Mouse (Mus musculus) intestine, postnatal 0 days (tissue): ENCODE measurements around the gene Kirrel2. TPM values are rescaled to one million over a fixed set of nuclear protein-coding genes. Genes with fewer than 3 reads are reported as not detected.

Source experiments
- ATAC-seq: fragments of 200-750 bp; cut with Nextera tagmentation; 2 replicates; pipeline ENCODE4 v1.8.0; 2017; ENCODE audit warnings: mild to moderate bottlenecking, moderate TSS enrichment, moderate library complexity
- H3K27ac ChIP-seq: fragments of 300-500 bp; sonication (generic); 2 replicates; pipeline ENCODE4 v1.5.1; 2014; ENCODE audit warnings: mild to moderate bottlenecking, low read depth, low read length, moderate library complexity
- H3K27me3 ChIP-seq: fragments of 300-500 bp; sonication (generic); replicated peaks from 2 replicates; pipeline ENCODE4 v1.6.1; 2014; ENCODE audit warnings: low read length, mixed read lengths; ENCODE audit not compliant: control insufficient read depth, insufficient read depth
- H3K36me3 ChIP-seq: fragments of 300-500 bp; sonication (generic); 2 replicates; pipeline ENCODE4 v1.6.1; 2014; ENCODE audit warnings: mild to moderate bottlenecking, moderate library complexity; ENCODE audit not compliant: control insufficient read depth, insufficient read depth
- H3K4me1 ChIP-seq: fragments of 300-500 bp; sonication (generic); replicated peaks from 2 replicates; pipeline ENCODE4 v1.6.1; 2014; ENCODE audit warnings: antibody characterized with exemption, low read length, mixed read lengths; ENCODE audit not compliant: control insufficient read depth, insufficient read depth
- H3K4me2 ChIP-seq: fragments of 300-500 bp; sonication (generic); replicated peaks from 2 replicates; pipeline ENCODE4 v1.6.1; 2014; ENCODE audit warnings: low read depth, mild to moderate bottlenecking, moderate library complexity
- H3K4me3 ChIP-seq: fragments of 300-500 bp; sonication (generic); 2 replicates; pipeline ENCODE4 v1.5.1; 2014; ENCODE audit warnings: low read depth, low read length
- H3K9ac ChIP-seq: fragments of 300-500 bp; sonication (generic); 2 replicates; pipeline ENCODE4 v1.6.1; 2014; ENCODE audit warnings: mild to moderate bottlenecking, low read depth, low read length
- H3K9me3 ChIP-seq: fragments of 300-500 bp; sonication (generic); 2 replicates; pipeline ENCODE4 v1.6.1; 2016; ENCODE audit warnings: mixed run types; ENCODE audit not compliant: control insufficient read depth
- CTCF ChIP-seq: sonication (generic); IDR thresholded peaks from 2 replicates; pipeline ENCODE4 v1.5.1; 2016; ENCODE audit warnings: low read depth, mild to moderate bottlenecking, control low read depth, antibody characterized with exemption, moderate library complexity
- WGBS: fragments of 180-500 bp; shearing (Covaris S2); extraction: QIAGEN DNeasy Blood & Tissue Kit; methylation state at CpG from one replicate; pipeline ENCODE4 v1.1.7; 2014; 5-methylcytosine and 5-hydroxymethylcytosine counted together
- polyA plus RNA-seq: library from polyadenylated mRNA; unstranded; fragments of >200 nt; fragmentation: Nextera tagmentation; extraction: Ambion mirVana; gene quantifications from 2 replicates; pipeline ENCODE4 v1.2.1, GENCODE M21; 2015

Gene Kirrel2
- polyA plus RNA-seq, 1 experiment from 2014 or later: 0.08 TPM

GRCm38 (mm10) chr7:30454259-30454658 lies 3.2 kb downstream of the Kirrel2 start:
- ATAC-seq: no peak
- H3K4me1 ChIP-seq: no peaks in the 10 kb centered on the region
- H3K9ac ChIP-seq: no peak overlapping the region
- H3K9me3 ChIP-seq: no peaks in the 10 kb centered on the region
- TF ChIP-seq CTCF: no peak
- H3K4me2 ChIP-seq: peak overlapping the region; percentile 56
- 0 out of 2 replicates have a peak overlapping the region, but pooled peaks have one; percentile 18 for H3K4me3 ChIP-seq
- 8% methylated on average over 6 of the region's 6 CpGs for WGBS
- H3K27ac ChIP-seq: no peak overlapping the region
- H3K36me3 ChIP-seq: no peaks in the 10 kb centered on the region
- peaks cover 66% of the 10 kb centered on the region for H3K27me3 ChIP-seq

DNA sequence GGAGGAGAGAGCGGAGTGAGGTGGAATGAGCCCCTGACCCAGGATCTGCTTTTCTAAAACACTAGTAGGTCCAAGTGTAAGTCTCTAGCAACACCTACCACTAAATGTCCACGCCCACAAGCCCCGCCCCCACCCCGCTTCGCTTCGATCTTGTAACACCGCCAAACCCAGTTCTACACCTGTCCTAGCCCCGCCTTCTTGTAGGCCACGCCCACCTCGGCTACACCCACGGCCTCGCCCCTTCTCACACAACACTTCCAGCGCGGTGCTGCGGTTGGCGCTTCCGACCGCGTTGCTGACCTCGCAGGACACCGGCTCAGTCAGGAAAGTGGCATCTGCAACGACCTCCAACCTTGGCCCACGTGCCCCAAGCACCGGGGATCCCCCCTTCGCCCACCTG lies 3.7 kb downstream of the Kirrel2 start:
- WGBS: 1% methylated on average over 25 of the region's 25 CpGs
- Histone ChIP-seq H3K9me3 (no peaks in the 10 kb centered on the region), H3K4me2 (peak overlapping the region; percentile 56), H3K36me3 (no peaks in the 10 kb centered on the region), H3K27ac (no peak overlapping the region), H3K4me1 (no peaks in the 10 kb centered on the region), H3K4me3 (0 out of 2 replicates have a peak overlapping the region, but pooled peaks have one; percentile 18), H3K9ac (no peak overlapping the region), H3K27me3 (peaks cover 61% of the 10 kb centered on the region)
- no peak for TF ChIP-seq CTCF
- peak; percentile 76 for ATAC-seq

DNA sequence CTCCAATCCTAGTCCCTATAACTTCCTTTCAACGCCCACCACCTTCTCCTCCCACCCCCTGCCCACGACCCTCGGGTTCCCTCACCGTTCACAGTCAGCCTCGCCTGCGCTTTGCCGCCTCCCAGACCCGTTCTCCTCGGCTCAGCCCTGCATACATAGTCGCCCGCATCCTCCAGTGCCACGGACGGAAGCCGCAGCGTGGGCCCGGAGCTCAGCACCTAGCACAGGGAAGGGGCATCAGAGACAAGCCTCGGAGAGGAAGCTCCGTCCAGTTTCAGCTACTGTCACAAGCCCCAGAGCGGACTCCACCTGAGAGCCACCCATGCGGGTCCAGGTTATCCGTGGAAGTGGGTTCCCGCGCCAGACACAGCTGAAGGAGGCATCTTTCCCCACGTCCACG lies 4.2 kb downstream of the Kirrel2 start:
- no peaks in the 10 kb centered on the region for H3K4me1 ChIP-seq
- WGBS: 18% methylated on average over 25 of the region's 25 CpGs
- peaks cover 57% of the 10 kb centered on the region for H3K27me3 ChIP-seq
- no peak for TF ChIP-seq CTCF
- no peaks in the 10 kb centered on the region for H3K9me3 ChIP-seq
- no peak for ATAC-seq
- no peak overlapping the region for H3K27ac ChIP-seq
- no peaks in the 10 kb centered on the region for H3K36me3 ChIP-seq
- H3K4me3 ChIP-seq: 0 out of 2 replicates have a peak overlapping the region, but pooled peaks have one; percentile 18
- H3K9ac ChIP-seq: no peak overlapping the region
- peak overlapping the region; percentile 56 for H3K4me2 ChIP-seq

- WGBS: 72% methylated on average over 7 of the region's 7 CpGs
Observed at GRCm38 (mm10) chr7:30450241-30450640, 7.2 kb downstream of the Kirrel2 start.

DNA sequence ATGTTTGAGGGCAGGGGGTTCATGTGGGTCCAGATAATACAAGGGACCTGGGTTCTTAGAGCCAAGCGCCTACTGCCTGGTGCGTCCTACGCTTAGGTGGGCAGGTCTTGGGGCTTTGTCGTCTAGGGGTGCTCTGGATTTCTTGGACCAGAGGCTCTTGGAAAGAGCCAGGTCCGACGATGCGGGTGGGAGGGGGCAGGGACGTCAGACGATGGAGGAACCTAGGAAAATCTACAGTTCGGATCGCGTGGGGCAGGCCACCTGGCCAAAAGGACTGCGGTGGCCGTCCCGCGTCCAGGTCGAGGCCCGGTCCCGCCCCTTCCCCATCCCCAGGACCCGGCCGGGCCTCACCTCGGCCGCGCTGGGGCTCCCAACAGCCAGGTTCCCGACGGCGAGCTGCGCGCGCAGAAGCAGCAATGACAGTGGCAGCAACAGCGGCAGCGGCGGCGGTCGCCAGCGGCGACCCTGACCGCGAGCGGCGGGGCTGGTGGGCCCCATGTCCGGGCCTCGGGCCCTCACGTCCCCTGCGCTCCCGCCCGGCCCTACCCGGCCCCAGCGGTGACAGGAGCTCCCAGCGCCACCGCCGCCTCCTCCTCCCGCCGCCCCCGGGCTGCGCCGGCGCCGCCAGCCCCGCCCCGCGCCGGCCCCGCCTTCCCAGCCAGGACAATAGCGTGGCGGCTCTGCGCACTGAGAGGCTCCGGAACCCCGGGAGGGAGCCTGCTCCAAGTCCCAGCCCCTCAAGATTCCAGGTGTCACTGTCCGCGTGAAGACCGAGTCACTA lies 12.3 kb downstream of the Kirrel2 start, which contains the start of gene Aplp1:
TSS of gene Aplp1 (minus strand) at position 565 of the 781 bp plus-strand sequence.
- peak; percentile 59 for ATAC-seq
- Histone ChIP-seq H3K4me1 (0 out of 2 replicates have a peak, but pooled peaks cover 2% of the 10 kb centered on the region), H3K4me2 (peak within 1 kb of the TSS; percentile 90), H3K4me3 (peak within 1 kb of the TSS; percentile 60), H3K9me3 (no peaks in the 10 kb centered on the region), H3K36me3 (no peaks in the 10 kb centered on the region), H3K9ac (peak within 1 kb of the TSS; percentile 62), H3K27me3 (0 out of 2 replicates have a peak, but pooled peaks cover 5% of the 10 kb centered on the region), H3K27ac (no peak within 1 kb of the TSS)
- 1% methylated on average over 67 of the region's 72 CpGs for WGBS
- TF ChIP-seq CTCF: no peak

More at GRCm38 (mm10) chr7:30450241-30450640, 7.2 kb downstream of the Kirrel2 start:
- H3K9me3 ChIP-seq: no peaks in the 10 kb centered on the region
- TF ChIP-seq CTCF: no peak
- no peaks in the 10 kb centered on the region for H3K4me1 ChIP-seq
- no peak overlapping the region for H3K4me3 ChIP-seq
- peaks cover 32% of the 10 kb centered on the region for H3K27me3 ChIP-seq
- no peak overlapping the region for H3K27ac ChIP-seq
- ATAC-seq: no peak
- no peak overlapping the region for H3K9ac ChIP-seq
- H3K36me3 ChIP-seq: no peaks in the 10 kb centered on the region
- no peak overlapping the region for H3K4me2 ChIP-seq

DNA sequence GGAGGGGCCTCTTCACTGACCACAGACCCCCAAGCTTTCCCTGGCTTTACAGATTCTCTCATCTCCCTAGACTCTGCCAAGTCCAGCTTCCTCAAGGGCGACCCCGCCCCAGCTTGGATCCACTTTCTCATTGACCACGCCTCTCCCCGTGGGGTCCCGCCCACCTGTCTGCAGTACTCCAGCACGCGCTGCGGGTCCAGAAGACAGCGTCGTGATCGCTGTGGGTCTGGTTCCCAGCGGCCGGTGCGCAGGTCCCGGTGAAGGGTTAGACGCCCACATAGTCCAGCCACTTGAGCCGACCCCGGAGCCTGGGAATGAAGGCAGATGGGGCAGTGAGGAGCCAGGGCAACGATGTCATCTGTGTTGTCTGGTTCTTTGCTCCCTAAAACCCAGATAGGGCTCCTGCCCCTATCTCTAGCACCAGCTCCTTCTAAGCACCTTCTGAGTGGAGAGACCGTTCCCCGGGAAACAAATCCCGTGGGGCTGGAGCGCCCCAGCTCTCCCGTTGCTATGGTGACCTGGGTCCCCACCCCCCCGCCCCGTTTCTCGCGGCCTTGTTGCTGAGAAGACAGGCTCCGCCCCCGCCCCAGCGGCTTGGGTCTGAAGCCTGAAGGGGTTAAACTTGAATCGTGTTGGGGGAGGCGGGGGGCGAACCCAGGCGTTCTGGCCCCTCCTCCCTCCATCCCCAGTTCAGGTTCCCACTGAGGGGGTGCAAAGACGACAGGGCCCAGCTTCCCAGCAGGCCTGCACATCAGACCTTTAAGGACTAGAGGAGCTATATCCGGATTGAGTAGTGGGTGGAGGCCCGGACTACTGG lies 13.1 kb downstream of the Kirrel2 start:
- 0 out of 2 replicates have a peak, but pooled peaks cover 5% of the 10 kb centered on the region for H3K27me3 ChIP-seq
- no peak overlapping the region for H3K27ac ChIP-seq
- ATAC-seq: no peak
- under 1% methylated on average over 38 of the region's 38 CpGs for WGBS
- peak overlapping the region; percentile 60 for H3K4me3 ChIP-seq
- H3K4me1 ChIP-seq: 0 out of 2 replicates have a peak, but pooled peaks cover 2% of the 10 kb centered on the region
- no peaks in the 10 kb centered on the region for H3K9me3 ChIP-seq
- peak overlapping the region; percentile 62; the same call in 1 of the 2 replicates for H3K9ac ChIP-seq
- no peak for TF ChIP-seq CTCF
- H3K36me3 ChIP-seq: no peaks in the 10 kb centered on the region; the same call in 1 of the 2 replicates
- H3K4me2 ChIP-seq: peak overlapping the region; percentile 90
